Mouse (Mus musculus): Measurements from ENCODE around the gene Ctxn1. TPM values are rescaled to one million over a fixed set of nuclear protein-coding genes. Genes with fewer than 3 reads are reported as not detected.

Gene Ctxn1
- total and polyA plus RNA-seq, 2 experiments from 2014 or later, result 12.5 to 13.2 TPM

GRCm38 (mm10) chr8:4216296-4216695 is 42.8 kb downstream of the Ctxn1 start:
- WGBS, result 15% methylated on average over 18 of the region's 18 CpGs
- Histone ChIP-seq H3K27ac (ENCODE audit: low read depth) (no peak overlapping the region), H3K4me2 (ENCODE audit: low read depth, low read length) (peak overlapping the region; percentile 75; the same call in 1 of the 2 replicates), H3K36me3 (replicated peaks; ENCODE audit: control insufficient read depth, insufficient read depth, low read length) (no peaks in the 10 kb centered on the region), H3K9ac (replicated peaks; ENCODE audit: low read depth, low read length) (no peak overlapping the region), H3K4me3 (ENCODE audit: low read depth, low read length) (peak overlapping the region; percentile 53), H3K4me1 (ENCODE audit: control insufficient read depth, insufficient read depth) (peaks cover 22% of the 10 kb centered on the region), H3K9me3 (replicated peaks; ENCODE audit: control insufficient read depth, low read length) (no peaks in the 10 kb centered on the region), H3K27me3 (ENCODE audit: control insufficient read depth, insufficient read depth, low read length) (peaks cover 57% of the 10 kb centered on the region)
- ATAC-seq (ENCODE audit: insufficient read depth, low read depth) (no peak), DNase-seq (ENCODE audit: low spot score) (no peak)
- no peak for TF ChIP-seq CTCF (IDR thresholded peaks at IDR 0.05; ENCODE audit: low read depth)
- TF ChIP-seq EP300 (IDR thresholded peaks at IDR 0.05; ENCODE audit: low read depth), result no peak

- peak; percentile 31; the same call in 1 of the 2 replicates for ATAC-seq (ENCODE audit: insufficient read depth, low read depth)
- no peak for DNase-seq (ENCODE audit: low spot score)
- H3K36me3 ChIP-seq (replicated peaks; ENCODE audit: control insufficient read depth, insufficient read depth, low read length), result no peaks in the 10 kb centered on the region
- H3K4me1 ChIP-seq (ENCODE audit: control insufficient read depth, insufficient read depth), result peaks cover 22% of the 10 kb centered on the region
- no peak overlapping the region for H3K9ac ChIP-seq (replicated peaks; ENCODE audit: low read depth, low read length)
- no peak overlapping the region for H3K27ac ChIP-seq (ENCODE audit: low read depth)
- H3K27me3 ChIP-seq (ENCODE audit: control insufficient read depth, insufficient read depth, low read length), result peaks cover 57% of the 10 kb centered on the region
- H3K9me3 ChIP-seq (replicated peaks; ENCODE audit: control insufficient read depth, low read length), result no peaks in the 10 kb centered on the region
- WGBS, result 9% methylated on average over 33 of the region's 33 CpGs
- H3K4me3 ChIP-seq (ENCODE audit: low read depth, low read length), result peak overlapping the region; percentile 41
- no peak for TF ChIP-seq EP300 (IDR thresholded peaks at IDR 0.05; ENCODE audit: low read depth)
- no peak for TF ChIP-seq CTCF (IDR thresholded peaks at IDR 0.05; ENCODE audit: low read depth)
- peak overlapping the region; percentile 57 for H3K4me2 ChIP-seq (ENCODE audit: low read depth, low read length)
Measured at GRCm38 (mm10) chr8:4214006-4214980, 44.8 kb downstream of the Ctxn1 start.

DNA sequence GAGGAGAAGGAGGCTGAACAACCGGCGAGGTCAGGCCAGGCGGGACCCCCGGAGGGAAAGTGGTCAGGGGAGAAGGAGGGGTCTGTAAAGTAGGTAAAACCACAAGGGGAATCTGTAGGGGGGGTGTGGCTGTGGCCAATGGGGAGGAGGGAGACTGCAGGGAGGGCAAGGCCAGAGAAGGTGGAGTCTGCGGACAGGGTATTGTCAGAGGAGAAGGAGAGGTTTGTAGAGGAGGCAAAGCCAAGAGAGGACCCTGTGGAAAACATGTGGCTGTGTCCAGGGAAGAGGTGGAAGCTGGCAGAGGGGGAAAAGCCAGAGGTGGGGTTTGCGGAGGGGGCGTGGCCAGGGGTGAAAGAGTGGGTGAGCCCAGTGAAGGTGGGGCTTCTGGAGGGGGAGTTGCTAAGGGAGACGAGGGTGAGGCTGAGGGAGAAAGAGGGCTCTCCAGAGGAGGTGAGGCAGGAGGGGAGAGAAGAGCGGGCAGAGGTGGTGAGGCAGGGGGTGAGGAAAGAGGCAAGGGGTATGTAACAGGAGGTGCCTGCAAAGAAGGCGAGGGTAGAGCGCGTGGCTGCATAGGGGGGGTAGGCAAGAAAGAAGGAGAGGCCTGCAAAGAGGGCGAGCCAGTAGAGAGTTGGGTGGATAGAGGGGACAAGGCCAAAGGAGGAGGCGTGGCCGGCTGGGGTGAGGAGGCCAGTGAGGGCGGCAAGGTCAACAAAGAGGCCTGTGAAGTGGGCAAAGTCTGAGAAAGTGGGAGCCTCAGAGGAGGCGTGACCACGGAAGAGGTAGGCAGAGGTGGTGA is 45.7 kb downstream of the Ctxn1 start:
- Histone ChIP-seq H3K9me3 (replicated peaks; ENCODE audit: control insufficient read depth, low read length) (no peaks in the 10 kb centered on the region), H3K9ac (replicated peaks; ENCODE audit: low read depth, low read length) (no peak overlapping the region), H3K4me3 (ENCODE audit: low read depth, low read length) (peak overlapping the region; percentile 41), H3K4me1 (ENCODE audit: control insufficient read depth, insufficient read depth) (peaks cover 22% of the 10 kb centered on the region), H3K36me3 (replicated peaks; ENCODE audit: control insufficient read depth, insufficient read depth, low read length) (no peaks in the 10 kb centered on the region), H3K27me3 (ENCODE audit: control insufficient read depth, insufficient read depth, low read length) (peaks cover 57% of the 10 kb centered on the region), H3K4me2 (ENCODE audit: low read depth, low read length) (peak overlapping the region; percentile 57), H3K27ac (ENCODE audit: low read depth) (no peak overlapping the region)
- peak; percentile 18 for ATAC-seq (ENCODE audit: insufficient read depth, low read depth)
- no peak for DNase-seq (ENCODE audit: low spot score)
- TF ChIP-seq EP300 (IDR thresholded peaks at IDR 0.05; ENCODE audit: low read depth) (no peak), CTCF (IDR thresholded peaks at IDR 0.05; ENCODE audit: low read depth) (no peak)
- 8% methylated on average over 18 of the region's 18 CpGs for WGBS

DNA sequence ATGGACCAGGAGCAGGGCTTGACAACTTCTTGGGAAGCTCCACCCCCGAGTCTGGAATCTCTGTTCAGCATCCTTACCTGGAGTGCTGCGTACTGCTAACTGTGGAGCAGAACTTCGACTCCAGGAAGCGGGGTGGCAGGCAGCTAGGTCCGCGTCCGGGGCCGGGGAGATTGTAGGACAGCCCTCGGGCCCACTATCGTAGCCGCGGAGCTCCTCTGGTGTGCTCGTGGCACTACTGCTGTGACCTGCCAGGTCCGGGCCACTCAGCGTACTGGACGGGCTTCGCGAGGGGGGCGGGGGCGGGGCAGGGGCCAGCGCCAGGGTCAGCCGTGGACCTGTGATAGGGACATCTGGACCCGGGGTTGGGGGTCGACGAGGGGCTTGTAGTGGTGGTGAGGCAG is 46.3 kb downstream of the Ctxn1 start:
- Histone ChIP-seq H3K36me3 (replicated peaks; ENCODE audit: control insufficient read depth, insufficient read depth, low read length) (no peaks in the 10 kb centered on the region), H3K4me2 (ENCODE audit: low read depth, low read length) (peak overlapping the region; percentile 57), H3K4me1 (ENCODE audit: control insufficient read depth, insufficient read depth) (peaks cover 22% of the 10 kb centered on the region), H3K27ac (ENCODE audit: low read depth) (no peak overlapping the region), H3K9me3 (replicated peaks; ENCODE audit: control insufficient read depth, low read length) (no peaks in the 10 kb centered on the region), H3K9ac (replicated peaks; ENCODE audit: low read depth, low read length) (no peak overlapping the region), H3K4me3 (ENCODE audit: low read depth, low read length) (peak overlapping the region; percentile 41), H3K27me3 (ENCODE audit: control insufficient read depth, insufficient read depth, low read length) (peaks cover 51% of the 10 kb centered on the region)
- TF ChIP-seq CTCF (IDR thresholded peaks at IDR 0.05; ENCODE audit: low read depth) (no peak), EP300 (IDR thresholded peaks at IDR 0.05; ENCODE audit: low read depth) (no peak)
- 2% methylated on average over 25 of the region's 25 CpGs for WGBS
- peak; percentile 8; the same call in 1 of the 2 replicates for ATAC-seq (ENCODE audit: insufficient read depth, low read depth)
- no peak for DNase-seq (ENCODE audit: low spot score)

GRCm38 (mm10) chr8:4211097-4211496 is 48.0 kb downstream of the Ctxn1 start:
- TF ChIP-seq EP300 (IDR thresholded peaks at IDR 0.05; ENCODE audit: low read depth), result no peak
- no peak for TF ChIP-seq CTCF (IDR thresholded peaks at IDR 0.05; ENCODE audit: low read depth)
- WGBS, result 75% methylated on average over 6 of the region's 6 CpGs
- Histone ChIP-seq H3K9me3 (replicated peaks; ENCODE audit: control insufficient read depth, low read length) (no peaks in the 10 kb centered on the region), H3K4me1 (ENCODE audit: control insufficient read depth, insufficient read depth) (peaks cover 18% of the 10 kb centered on the region; the same call in 1 of the 2 replicates), H3K9ac (replicated peaks; ENCODE audit: low read depth, low read length) (no peak overlapping the region), H3K27me3 (ENCODE audit: control insufficient read depth, insufficient read depth, low read length) (peaks cover 37% of the 10 kb centered on the region), H3K27ac (ENCODE audit: low read depth) (no peak overlapping the region), H3K4me2 (ENCODE audit: low read depth, low read length) (no peak overlapping the region), H3K4me3 (ENCODE audit: low read depth, low read length) (no peak overlapping the region), H3K36me3 (replicated peaks; ENCODE audit: control insufficient read depth, insufficient read depth, low read length) (no peaks in the 10 kb centered on the region)
- no peak for DNase-seq (ENCODE audit: low spot score)
- no peak for ATAC-seq (ENCODE audit: insufficient read depth, low read depth)

Other genes with a start within 250 kb of the Ctxn1 start
- not detected in 2 replicates for gene Cd209f, start 153.4 kb downstream of the Ctxn1 start, total RNA-seq (2014; rRNA removed; ENCODE audit: low replicate concordance)
- gene Cd209f, start 153.4 kb downstream of the Ctxn1 start, polyA plus RNA-seq (2015; fragmentation: Nextera tagmentation; extraction: Ambion mirVana), result 0.08 and 0.10 TPM in 2 replicates
- not detected in 2 replicates for gene Cd209g, start 125.2 kb downstream of the Ctxn1 start, total RNA-seq (2014; rRNA removed; ENCODE audit: low replicate concordance)
- gene Cd209g, start 125.2 kb downstream of the Ctxn1 start, polyA plus RNA-seq (2015; fragmentation: Nextera tagmentation; extraction: Ambion mirVana), result not detected in 2 replicates
- gene Evi5l, start 92.7 kb downstream of the Ctxn1 start, total RNA-seq (2014; rRNA removed; ENCODE audit: low replicate concordance), result 24.8 and 26.1 TPM in 2 replicates
- 9.3 and 11.1 TPM in 2 replicates for gene Evi5l, start 92.7 kb downstream of the Ctxn1 start, polyA plus RNA-seq (2015; fragmentation: Nextera tagmentation; extraction: Ambion mirVana)
- not detected in 2 replicates for gene Prr36, start 41.8 kb downstream of the Ctxn1 start, total RNA-seq (2014; rRNA removed; ENCODE audit: low replicate concordance)
- 0.04 TPM in 2 replicates for gene Prr36, start 41.8 kb downstream of the Ctxn1 start, polyA plus RNA-seq (2015; fragmentation: Nextera tagmentation; extraction: Ambion mirVana)
- gene Lrrc8e, start 32.4 kb downstream of the Ctxn1 start, total RNA-seq (2014; rRNA removed; ENCODE audit: low replicate concordance), result 0.08 TPM in 1 of 2 replicates, not detected in the other
- gene Lrrc8e, start 32.4 kb downstream of the Ctxn1 start, polyA plus RNA-seq (2015; fragmentation: Nextera tagmentation; extraction: Ambion mirVana), result 0.08 and 0.21 TPM in 2 replicates
- 27.7 and 36.8 TPM in 2 replicates for gene Map2k7, start 20.5 kb downstream of the Ctxn1 start, total RNA-seq (2014; rRNA removed; ENCODE audit: low replicate concordance)
- 18.7 and 21.0 TPM in 2 replicates for gene Map2k7, start 20.5 kb downstream of the Ctxn1 start, polyA plus RNA-seq (2015; fragmentation: Nextera tagmentation; extraction: Ambion mirVana)
- 0.66 TPM in 1 of 2 replicates, not detected in the other for gene Gm49320, start 20.4 kb downstream of the Ctxn1 start, total RNA-seq (2014; rRNA removed; ENCODE audit: low replicate concordance)
- gene Gm49320, start 20.4 kb downstream of the Ctxn1 start, polyA plus RNA-seq (2015; fragmentation: Nextera tagmentation; extraction: Ambion mirVana), result 0.19 and 0.34 TPM in 2 replicates
- gene Tgfbr3l, start 11.1 kb downstream of the Ctxn1 start, total RNA-seq (2014; rRNA removed; ENCODE audit: low replicate concordance), result 3.9 and 6.4 TPM in 2 replicates
- 1.8 and 2.7 TPM in 2 replicates for gene Tgfbr3l, start 11.1 kb downstream of the Ctxn1 start, polyA plus RNA-seq (2015; fragmentation: Nextera tagmentation; extraction: Ambion mirVana)
- gene Snapc2, start 6.2 kb downstream of the Ctxn1 start, total RNA-seq (2014; rRNA removed; ENCODE audit: low replicate concordance), result 32.6 and 84.9 TPM in 2 replicates
- gene Snapc2, start 6.2 kb downstream of the Ctxn1 start, polyA plus RNA-seq (2015; fragmentation: Nextera tagmentation; extraction: Ambion mirVana), result 26.7 and 29.9 TPM in 2 replicates
- 95.0 and 120 TPM in 2 replicates for gene Timm44, start 16.6 kb upstream of the Ctxn1 start, total RNA-seq (2014; rRNA removed; ENCODE audit: low replicate concordance)
- gene Timm44, start 16.6 kb upstream of the Ctxn1 start, polyA plus RNA-seq (2015; fragmentation: Nextera tagmentation; extraction: Ambion mirVana), result 74.7 and 78.8 TPM in 2 replicates
- gene Ccl25, start 65.9 kb upstream of the Ctxn1 start, total RNA-seq (2014; rRNA removed; ENCODE audit: low replicate concordance), result 7.9 and 10.7 TPM in 2 replicates
- 5.8 and 6.1 TPM in 2 replicates for gene Ccl25, start 65.9 kb upstream of the Ctxn1 start, polyA plus RNA-seq (2015; fragmentation: Nextera tagmentation; extraction: Ambion mirVana)
- gene Elavl1, start 66.1 kb upstream of the Ctxn1 start, total RNA-seq (2014; rRNA removed; ENCODE audit: low replicate concordance), result 61.1 and 64.4 TPM in 2 replicates
- 93.3 and 97.0 TPM in 2 replicates for gene Elavl1, start 66.1 kb upstream of the Ctxn1 start, polyA plus RNA-seq (2015; fragmentation: Nextera tagmentation; extraction: Ambion mirVana)
- gene Cers4, start 233.8 kb upstream of the Ctxn1 start, total RNA-seq (2014; rRNA removed; ENCODE audit: low replicate concordance), result 75.9 and 78.8 TPM in 2 replicates
- 60.4 and 62.5 TPM in 2 replicates for gene Cers4, start 233.8 kb upstream of the Ctxn1 start, polyA plus RNA-seq (2015; fragmentation: Nextera tagmentation; extraction: Ambion mirVana)